Mouse (Mus musculus) limb, embryonic 12.5 days (tissue): Measurements from ENCODE around the gene Lrrc25. TPM values are rescaled to one million over a fixed set of nuclear protein-coding genes. Genes with fewer than 3 reads are reported as not detected.

Experiments used
- ATAC-seq: fragments of 200-750 bp; cut with Nextera tagmentation; 2 replicates; pipeline ENCODE4 v1.8.0; 2017; ENCODE audit warnings: low read depth, moderate TSS enrichment; ENCODE audit not compliant: insufficient number of reproducible peaks, insufficient read depth, low FRiP score, low TSS enrichment
- H3K27ac ChIP-seq: fragments of 300-500 bp; sonication (generic); 2 replicates; pipeline ENCODE4 v1.5.1; 2016; ENCODE audit warnings: mild to moderate bottlenecking, moderate library complexity
- H3K27me3 ChIP-seq: fragments of 300-500 bp; sonication (generic); 2 replicates; pipeline ENCODE4 v1.6.1; 2016; ENCODE audit warnings: mild to moderate bottlenecking, moderate library complexity
- H3K36me3 ChIP-seq: fragments of 300-500 bp; sonication (generic); 2 replicates; pipeline ENCODE4 v1.6.1; 2016; ENCODE audit warnings: mild to moderate bottlenecking, moderate library complexity
- H3K4me1 ChIP-seq: fragments of 300-500 bp; sonication (generic); replicated peaks from 2 replicates; pipeline ENCODE4 v1.6.1; 2016
- H3K4me2 ChIP-seq: fragments of 300-500 bp; sonication (generic); 2 replicates; pipeline ENCODE4 v1.6.1; 2016; ENCODE audit warnings: mild to moderate bottlenecking, moderate library complexity
- H3K4me3 ChIP-seq: fragments of 300-500 bp; sonication (generic); replicated peaks from 2 replicates; pipeline ENCODE4 v1.5.1; 2016; ENCODE audit warnings: mild to moderate bottlenecking
- H3K9ac ChIP-seq: fragments of 300-500 bp; sonication (generic); replicated peaks from 2 replicates; pipeline ENCODE4 v1.6.1; 2016; ENCODE audit warnings: mild to moderate bottlenecking, moderate library complexity
- H3K9me3 ChIP-seq: fragments of 300-500 bp; sonication (generic); 2 replicates; pipeline ENCODE4 v1.6.1; 2016; ENCODE audit warnings: mild to moderate bottlenecking, moderate library complexity
- WGBS: fragments of 180-500 bp; shearing (Covaris S2); methylation state at CpG from one replicate; pipeline ENCODE4 v1.1.7; 2016; 5-methylcytosine and 5-hydroxymethylcytosine counted together
- polyA plus RNA-seq: library from polyadenylated mRNA; unstranded; fragments of >200 nt; fragmentation: Nextera tagmentation; extraction: Ambion mirVana; gene quantifications from 2 replicates; pipeline ENCODE4 v1.2.1, GENCODE M21; 2016

Lrrc25 gene
- polyA plus RNA-seq, 1 experiment from 2014 or later: 1.2 TPM

- no peak overlapping the region for H3K9ac ChIP-seq
- H3K36me3 ChIP-seq: peaks cover 62% of the 10 kb centered on the region
- 85% methylated on average over 12 of the region's 12 CpGs for WGBS
- ATAC-seq: no peak
- no peak overlapping the region for H3K4me3 ChIP-seq
- no peak overlapping the region for H3K4me2 ChIP-seq
- H3K9me3 ChIP-seq: no peaks in the 10 kb centered on the region; the same call in 1 of the 2 replicates
- no peaks in the 10 kb centered on the region; the same call in 1 of the 2 replicates for H3K27me3 ChIP-seq
- peak overlapping the region; percentile 87; the same call in 1 of the 2 replicates for H3K27ac ChIP-seq
- H3K4me1 ChIP-seq: peaks cover 70% of the 10 kb centered on the region
Observed at GRCm38 (mm10) chr8:70599507-70600290, 16.3 kb upstream of the Lrrc25 start.

GRCm38 (mm10) chr8:70600473-70601270, 15.3 kb upstream of the Lrrc25 start:
- no peaks in the 10 kb centered on the region; the same call in 1 of the 2 replicates for H3K9me3 ChIP-seq
- 14% methylated on average over 10 of the region's 10 CpGs for WGBS
- H3K27ac ChIP-seq: peak overlapping the region; percentile 87
- no peak for ATAC-seq
- peaks cover 61% of the 10 kb centered on the region for H3K36me3 ChIP-seq
- no peaks in the 10 kb centered on the region; the same call in 1 of the 2 replicates for H3K27me3 ChIP-seq
- peak overlapping the region; percentile 54 for H3K4me2 ChIP-seq
- peaks cover 62% of the 10 kb centered on the region for H3K4me1 ChIP-seq
- H3K4me3 ChIP-seq: peak overlapping the region; percentile 28
- H3K9ac ChIP-seq: 0 out of 2 replicates have a peak overlapping the region, but pooled peaks have one; percentile 18

GRCm38 (mm10) chr8:70601271-70601649, 14.7 kb upstream of the Lrrc25 start:
- H3K36me3 ChIP-seq: peaks cover 55% of the 10 kb centered on the region
- 3% methylated on average over 26 of the region's 26 CpGs for WGBS
- peak overlapping the region; percentile 87 for H3K27ac ChIP-seq
- no peak overlapping the region for H3K9ac ChIP-seq
- peak; percentile 15; the same call in 1 of the 2 replicates for ATAC-seq
- peaks cover 62% of the 10 kb centered on the region for H3K4me1 ChIP-seq
- H3K4me2 ChIP-seq: peak overlapping the region; percentile 54
- no peaks in the 10 kb centered on the region; the same call in 1 of the 2 replicates for H3K9me3 ChIP-seq
- peak overlapping the region; percentile 28 for H3K4me3 ChIP-seq
- H3K27me3 ChIP-seq: no peaks in the 10 kb centered on the region; the same call in 1 of the 2 replicates

- Histone ChIP-seq H3K27ac (peak overlapping the region; percentile 18; the same call in 1 of the 2 replicates), H3K9ac (no peak overlapping the region), H3K27me3 (no peaks in the 10 kb centered on the region; the same call in 1 of the 2 replicates), H3K4me2 (no peak overlapping the region), H3K4me3 (no peak overlapping the region), H3K4me1 (peaks cover 64% of the 10 kb centered on the region), H3K9me3 (no peaks in the 10 kb centered on the region; the same call in 1 of the 2 replicates), H3K36me3 (peaks cover 45% of the 10 kb centered on the region)
- 94% methylated on average over 13 of the region's 13 CpGs for WGBS
- ATAC-seq: no peak
Observed at GRCm38 (mm10) chr8:70602139-70602811, 13.7 kb upstream of the Lrrc25 start.

- Histone ChIP-seq H3K9me3 (no peaks in the 10 kb centered on the region; the same call in 1 of the 2 replicates), H3K27ac (no peak overlapping the region), H3K4me3 (no peak overlapping the region), H3K27me3 (no peaks in the 10 kb centered on the region), H3K9ac (no peak overlapping the region), H3K4me1 (peaks cover 60% of the 10 kb centered on the region), H3K4me2 (no peak overlapping the region), H3K36me3 (peaks cover 34% of the 10 kb centered on the region)
- ATAC-seq: no peak
- WGBS: 90% methylated on average over 7 of the region's 7 CpGs
Observed at GRCm38 (mm10) chr8:70604558-70604957, 11.4 kb upstream of the Lrrc25 start.

DNA sequence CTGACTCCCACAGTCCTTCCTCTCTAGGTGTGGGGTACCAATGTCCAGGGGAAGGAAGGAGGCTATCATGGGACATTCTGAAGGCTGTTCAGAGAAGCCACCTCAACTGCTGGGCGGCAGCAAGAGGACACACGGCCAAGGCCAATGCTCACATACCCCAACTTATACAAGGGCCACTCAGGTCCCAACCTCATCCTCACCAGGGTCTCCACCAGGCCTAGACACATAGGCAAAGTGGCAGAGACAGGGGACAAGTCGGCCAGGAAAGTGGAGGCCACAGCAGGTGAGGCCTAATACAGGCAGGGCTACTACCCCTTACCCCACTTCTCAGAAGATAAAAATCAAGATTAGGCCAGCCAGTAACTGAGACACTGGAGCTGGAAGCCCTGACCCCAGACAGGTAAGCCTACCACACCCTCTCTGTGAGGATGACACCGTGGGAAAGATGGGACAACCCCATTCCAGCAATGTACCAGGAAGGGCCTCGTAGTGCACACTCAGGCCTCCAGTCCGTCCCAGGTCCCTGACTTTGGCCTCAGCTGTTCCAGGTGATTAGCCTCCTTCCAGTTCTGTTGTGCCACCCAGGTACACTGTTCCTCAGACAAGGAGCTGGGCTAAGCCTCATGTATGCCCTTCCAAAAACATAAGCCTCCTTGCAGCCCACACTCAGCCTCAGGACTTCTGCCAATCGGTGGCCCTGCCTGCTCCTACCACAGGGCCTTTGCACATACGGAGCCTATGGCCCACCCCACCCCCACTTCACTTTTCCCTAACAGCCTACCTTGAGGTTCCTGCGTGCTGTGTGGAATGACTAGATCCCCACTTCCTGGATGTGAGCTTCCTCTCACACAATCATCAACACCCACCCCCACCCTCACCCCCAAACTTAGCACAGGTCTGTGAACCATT, 9.8 kb upstream of the Lrrc25 start:
- no peak for ATAC-seq
- H3K27me3 ChIP-seq: no peaks in the 10 kb centered on the region
- H3K27ac ChIP-seq: peak overlapping the region; percentile 50; the same call in 1 of the 2 replicates
- peak overlapping the region; percentile 81 for H3K4me3 ChIP-seq
- H3K9ac ChIP-seq: peak overlapping the region; percentile 90; the same call in 1 of the 2 replicates
- H3K36me3 ChIP-seq: peaks cover 25% of the 10 kb centered on the region
- H3K9me3 ChIP-seq: no peaks in the 10 kb centered on the region; the same call in 1 of the 2 replicates
- peak overlapping the region; percentile 95 for H3K4me2 ChIP-seq
- 87% methylated on average over 9 of the region's 9 CpGs for WGBS
- H3K4me1 ChIP-seq: peaks cover 53% of the 10 kb centered on the region

- H3K4me3 ChIP-seq: peak overlapping the region; percentile 81
- H3K9ac ChIP-seq: peak overlapping the region; percentile 90
- no peak for ATAC-seq
- H3K9me3 ChIP-seq: no peaks in the 10 kb centered on the region; the same call in 1 of the 2 replicates
- WGBS: 58% methylated on average over 18 of the region's 18 CpGs
- H3K36me3 ChIP-seq: peaks cover 21% of the 10 kb centered on the region
- H3K4me2 ChIP-seq: peak overlapping the region; percentile 95
- H3K27me3 ChIP-seq: no peaks in the 10 kb centered on the region
- peaks cover 52% of the 10 kb centered on the region for H3K4me1 ChIP-seq
- H3K27ac ChIP-seq: peak overlapping the region; percentile 99
Observed at GRCm38 (mm10) chr8:70606780-70607602, 9.0 kb upstream of the Lrrc25 start.

DNA sequence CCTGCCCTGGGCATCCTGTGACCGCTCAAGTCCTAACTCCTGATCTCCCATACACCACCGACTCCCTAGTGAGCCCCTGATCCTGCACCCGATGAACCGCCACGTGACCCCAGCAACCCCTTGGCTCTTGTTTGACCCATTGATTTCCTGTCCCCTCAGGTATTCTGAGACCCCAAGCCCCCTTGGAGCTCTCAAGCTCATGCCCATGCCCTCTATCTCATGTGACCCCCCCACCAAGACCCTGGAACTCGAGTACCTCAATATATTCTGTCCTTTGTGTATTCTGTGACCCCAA, 8.4 kb upstream of the Lrrc25 start:
- no peak for ATAC-seq
- H3K4me1 ChIP-seq: peaks cover 52% of the 10 kb centered on the region
- H3K9ac ChIP-seq: peak overlapping the region; percentile 90

DNA sequence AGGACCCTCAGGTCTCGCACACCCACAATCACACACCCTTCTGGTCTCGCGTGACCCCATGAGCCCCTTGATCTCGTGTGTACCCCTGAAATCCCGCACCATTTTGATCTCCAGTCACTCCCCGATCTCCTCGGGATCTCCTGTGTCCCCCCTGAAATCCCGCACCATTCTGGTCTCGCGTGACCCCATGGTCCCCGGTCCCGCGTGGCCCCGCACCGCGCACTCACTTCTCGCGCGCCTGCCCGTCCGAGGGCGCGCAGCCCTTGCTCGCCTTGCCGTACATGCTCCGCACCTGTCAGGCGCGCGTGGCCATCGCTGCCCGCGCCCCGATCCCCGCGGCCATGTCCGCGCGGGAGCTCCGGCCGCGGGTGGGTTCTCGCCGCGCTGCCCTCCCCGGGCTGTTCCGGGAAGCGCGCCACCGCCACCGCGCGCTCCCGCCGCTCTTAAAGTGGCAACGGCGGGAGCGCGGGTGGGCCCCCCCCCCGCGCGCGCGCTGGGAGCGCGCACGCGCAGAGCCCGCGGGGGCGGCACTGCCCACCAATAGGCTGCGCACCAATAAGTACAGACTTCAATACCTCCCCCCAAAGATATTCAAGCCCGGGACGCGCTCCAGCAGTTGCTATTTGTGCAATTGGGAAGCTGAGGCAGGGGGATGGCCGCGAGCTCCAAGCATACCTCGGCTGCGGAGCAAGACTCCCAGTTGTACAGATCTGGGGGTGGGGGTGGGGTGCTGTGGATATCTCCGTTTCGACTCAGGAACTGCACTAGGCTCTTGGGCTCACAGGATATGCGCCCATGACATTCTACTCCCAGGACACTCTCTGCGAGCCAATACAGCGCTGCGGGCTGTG, 7.8 kb upstream of the Lrrc25 start:
- H3K9ac ChIP-seq: peak overlapping the region; percentile 90
- ATAC-seq: no peak
- peaks cover 10% of the 10 kb centered on the region; the same call in 1 of the 2 replicates for H3K36me3 ChIP-seq
- no peaks in the 10 kb centered on the region for H3K27me3 ChIP-seq
- 1% methylated on average over 84 of the region's 84 CpGs for WGBS
- peak overlapping the region; percentile 99 for H3K27ac ChIP-seq
- peak overlapping the region; percentile 95 for H3K4me2 ChIP-seq
- peak overlapping the region; percentile 81 for H3K4me3 ChIP-seq
- H3K4me1 ChIP-seq: peaks cover 52% of the 10 kb centered on the region
- no peaks in the 10 kb centered on the region; the same call in 1 of the 2 replicates for H3K9me3 ChIP-seq

More for the DNA sequence above, 8.4 kb upstream of the Lrrc25 start:
- peak overlapping the region; percentile 95 for H3K4me2 ChIP-seq
- H3K27me3 ChIP-seq: no peaks in the 10 kb centered on the region
- peaks cover 15% of the 10 kb centered on the region for H3K36me3 ChIP-seq
- H3K9me3 ChIP-seq: no peaks in the 10 kb centered on the region; the same call in 1 of the 2 replicates
- 19% methylated on average over 6 of the region's 6 CpGs for WGBS
- peak overlapping the region; percentile 99 for H3K27ac ChIP-seq
- peak overlapping the region; percentile 81 for H3K4me3 ChIP-seq
